Mouse (Mus musculus): ENCODE measurements around the gene Acot8.

Acot8 gene

DNA sequence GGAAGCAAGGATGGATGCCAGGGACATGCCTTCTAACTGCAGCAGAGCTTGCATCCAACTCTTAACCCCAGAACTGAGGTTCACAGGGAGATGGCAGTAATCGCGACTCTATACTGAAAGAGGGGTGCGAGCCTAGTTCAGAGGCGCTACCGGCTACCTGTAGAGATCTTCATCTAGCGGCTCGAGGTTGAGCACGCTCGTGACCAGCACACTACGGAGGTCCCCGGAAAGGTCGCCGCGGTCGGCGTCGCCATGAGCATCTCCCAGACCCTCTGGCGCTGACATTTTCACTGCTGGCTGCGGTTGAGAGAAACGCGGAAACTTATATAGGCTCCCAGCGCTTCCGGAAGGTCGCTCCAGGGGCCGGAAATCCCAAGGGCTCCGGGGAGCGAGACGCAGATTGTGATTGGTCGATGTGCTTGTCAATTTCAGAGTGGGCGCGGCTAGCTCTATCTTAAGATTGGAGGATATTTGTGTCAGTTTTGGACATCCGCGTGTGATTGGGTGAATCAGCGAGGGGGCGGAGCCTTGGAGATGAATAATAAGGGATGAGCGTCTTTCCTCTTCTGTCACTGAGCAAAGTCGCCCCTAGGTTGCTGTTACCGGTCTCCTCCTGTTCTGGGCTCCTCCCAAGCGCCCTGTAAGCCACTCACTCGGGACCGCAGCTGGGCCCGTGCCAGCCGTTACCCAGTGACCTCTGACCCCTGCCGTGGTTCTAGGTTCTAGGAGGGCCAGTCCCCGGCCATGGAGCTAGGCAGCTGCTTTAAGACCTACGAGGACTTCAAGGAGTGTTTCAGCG lies at the start of gene Acot8, which contains the start of gene Zswim3:
Gene Acot8 (minus strand): TSS at position 350 of the 799 bp plus-strand sequence.
Gene Zswim3 (plus strand): TSS at position 566 of the 799 bp plus-strand sequence.
- in situ Hi-C loops (cut with MboI; ENCODE audit: low sequenced_read_pairs): no loop called here

DNA sequence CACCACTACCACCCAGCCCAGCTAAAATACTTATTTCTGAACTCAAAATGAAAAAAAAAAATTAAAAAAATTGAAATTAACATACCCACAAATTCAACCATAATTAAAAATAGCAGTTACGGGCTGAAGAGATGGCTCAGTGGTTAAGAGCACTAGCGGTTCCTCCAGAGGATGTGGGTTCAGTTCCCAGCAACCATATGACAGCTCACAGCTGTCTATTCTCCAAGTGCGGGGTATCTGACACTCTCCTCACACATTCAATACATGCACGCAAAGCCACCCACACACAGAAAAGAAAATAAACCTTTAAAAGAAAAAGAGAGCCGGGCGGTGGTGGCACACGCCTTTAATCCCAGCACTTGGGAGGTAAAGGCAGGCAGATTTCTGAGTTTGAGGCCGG lies 45.4 kb upstream of the Acot8 start:
- in situ Hi-C loops (cut with MboI; ENCODE audit: low sequenced_read_pairs): no loop called here

DNA sequence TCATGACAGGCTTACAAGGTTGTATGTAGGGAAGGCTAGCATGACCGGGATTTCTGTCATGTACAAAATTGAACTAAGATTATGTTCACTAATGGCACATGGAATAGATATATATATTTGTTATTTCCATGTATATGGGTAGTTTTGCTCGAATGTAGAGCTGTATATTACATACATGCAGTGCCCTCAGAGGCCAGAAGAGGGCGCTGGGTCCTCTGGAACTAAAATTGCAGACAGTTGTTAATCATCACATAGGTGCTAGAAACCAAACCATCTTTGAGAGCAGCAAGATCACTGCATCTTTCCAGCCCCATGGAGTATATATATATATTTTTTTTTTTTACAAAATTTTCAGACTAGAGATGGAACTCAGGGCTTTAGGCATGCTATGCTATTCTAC lies 41.1 kb upstream of the Acot8 start:
- in situ Hi-C loops (cut with MboI; ENCODE audit: low sequenced_read_pairs): no loop called here

DNA sequence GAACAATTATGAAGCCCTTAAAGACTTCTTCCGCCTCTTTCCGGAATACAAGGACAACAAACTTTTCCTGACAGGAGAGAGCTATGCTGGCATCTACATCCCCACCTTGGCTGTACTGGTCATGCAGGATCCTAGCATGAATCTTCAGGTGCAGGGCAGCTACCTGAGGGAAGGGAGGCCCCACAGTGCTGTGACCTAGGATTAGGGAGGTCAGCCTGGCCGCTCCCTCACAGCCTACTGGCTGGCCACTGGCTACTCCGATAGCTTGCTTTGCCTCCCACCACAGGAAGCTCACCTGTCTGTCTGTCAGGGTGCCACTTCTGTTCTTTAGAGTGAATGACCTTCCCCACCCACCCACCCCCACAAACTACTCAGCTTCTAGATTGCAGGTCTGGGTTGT lies 30.5 kb upstream of the Acot8 start:
- in situ Hi-C loops (cut with MboI; ENCODE audit: low sequenced_read_pairs): no loop called here

DNA sequence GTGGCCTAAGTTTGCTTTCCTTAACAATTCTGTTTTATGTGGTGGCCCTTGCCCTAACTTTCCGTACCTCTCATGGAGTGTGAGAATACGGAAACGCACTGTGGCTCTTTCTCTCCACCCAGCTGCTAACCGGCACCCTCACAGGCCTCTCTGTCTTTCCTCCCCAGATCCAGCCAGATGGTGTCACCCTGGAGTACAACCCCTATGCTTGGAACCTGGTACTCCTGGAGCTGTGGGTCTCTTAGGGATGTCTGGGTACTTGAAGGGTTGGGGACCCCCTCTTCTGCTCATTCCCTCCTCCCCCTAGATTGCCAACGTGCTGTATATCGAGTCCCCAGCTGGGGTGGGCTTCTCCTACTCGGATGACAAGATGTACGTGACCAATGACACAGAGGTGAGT lies 29.8 kb upstream of the Acot8 start:
- in situ Hi-C loops (cut with MboI; ENCODE audit: low sequenced_read_pairs): no loop called here

DNA sequence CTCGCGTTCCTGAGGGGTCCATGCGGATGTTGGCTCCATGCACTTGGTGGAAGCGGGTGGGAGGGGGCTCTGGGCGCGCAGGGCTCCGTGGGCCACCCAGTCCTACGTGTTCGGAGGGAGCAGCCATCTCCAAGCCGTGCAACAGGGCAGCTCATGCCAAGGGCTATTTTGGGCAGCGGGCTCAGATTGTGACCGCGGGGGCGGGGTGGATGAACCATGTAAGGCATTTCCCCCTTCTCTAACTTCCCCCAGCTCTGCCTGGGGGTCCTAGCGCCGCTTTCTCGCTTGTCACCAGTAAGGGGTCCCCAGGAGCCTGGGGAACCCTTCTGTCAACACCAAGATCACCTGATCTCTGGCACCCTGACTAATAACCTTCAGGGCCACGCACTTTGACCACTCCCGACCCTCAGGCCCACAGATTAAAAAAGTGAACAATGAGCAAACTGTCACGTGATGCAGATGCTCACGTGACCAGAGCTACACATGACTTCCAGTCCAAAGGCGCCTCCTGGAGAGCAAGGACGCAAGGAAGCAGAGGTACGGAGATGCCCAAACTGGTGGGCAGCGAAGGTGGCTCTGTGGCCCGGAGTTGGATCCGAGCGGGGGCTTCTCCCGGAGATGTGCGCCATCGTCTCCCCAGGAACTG lies 28.8 kb upstream of the Acot8 start, which contains the start of gene Neurl2:
Gene Neurl2 (minus strand): TSS at position 143 of the 646 bp plus-strand sequence.
- in situ Hi-C loops (cut with MboI; ENCODE audit: low sequenced_read_pairs): no loop called here

DNA sequence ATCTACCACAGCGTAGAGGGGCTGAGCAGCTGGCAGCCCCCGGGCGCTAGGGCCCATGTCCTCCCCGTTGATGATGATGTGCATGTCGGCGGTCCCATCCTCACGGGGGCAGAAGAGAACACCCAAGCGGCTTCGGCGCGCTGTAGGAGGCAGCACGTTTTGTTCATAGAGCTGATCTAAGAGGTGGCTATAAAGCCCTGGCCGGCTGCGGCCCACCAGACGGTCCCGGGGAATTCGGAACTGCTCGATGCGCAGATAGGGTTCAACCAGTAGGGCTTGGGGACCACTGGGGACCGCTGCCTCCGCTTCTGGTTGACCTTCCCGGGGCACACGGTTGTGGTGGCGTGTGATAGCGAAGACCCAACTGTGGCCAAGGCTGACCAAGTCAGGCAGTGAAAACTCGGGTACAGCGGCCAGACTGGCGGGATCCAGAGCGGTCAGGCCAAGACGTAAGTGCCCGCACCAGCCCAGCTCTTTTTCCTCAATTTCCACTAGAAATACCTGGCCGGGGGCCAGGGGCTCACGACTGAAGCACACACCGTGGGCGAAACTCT lies 28.1 kb upstream of the Acot8 start, which contains the start of gene Ctsa:
Gene Ctsa (plus strand): TSS at position 126 of the 554 bp plus-strand sequence.
- in situ Hi-C loops (cut with MboI; ENCODE audit: low sequenced_read_pairs): no loop called here

DNA sequence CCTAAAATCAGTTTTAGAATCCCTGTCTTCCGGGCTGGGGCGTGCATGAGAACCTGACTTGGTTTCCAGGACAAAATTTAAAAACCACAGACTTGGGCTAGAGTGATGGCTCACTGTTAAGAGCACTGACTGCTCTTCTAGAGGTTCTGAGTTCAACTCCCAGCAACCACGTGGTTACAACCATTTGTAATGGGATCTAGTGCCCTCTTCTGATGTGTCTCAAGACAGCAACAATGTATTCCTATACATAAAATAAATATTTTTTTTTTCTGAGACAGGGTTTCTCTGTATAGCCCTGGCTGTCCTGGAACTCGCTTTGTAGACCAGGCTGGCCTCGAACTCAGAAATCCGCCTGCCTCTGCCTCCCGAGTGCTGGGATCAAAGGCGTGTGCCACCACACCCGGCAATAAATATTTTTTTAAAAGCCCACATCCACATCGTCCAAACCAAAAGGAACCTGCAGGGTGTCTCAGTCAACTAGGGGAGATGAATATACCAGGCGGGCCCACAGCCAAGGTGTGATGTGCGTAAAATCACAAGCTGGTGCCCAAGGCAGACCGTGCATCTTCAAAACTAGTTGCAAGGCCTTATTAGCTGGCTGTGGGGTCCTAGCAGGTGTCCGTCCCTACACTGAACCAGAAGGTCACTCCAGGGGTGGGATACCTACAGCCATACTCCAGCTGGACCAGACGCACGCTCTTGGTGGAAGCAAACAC lies 27.5 kb upstream of the Acot8 start:
- in situ Hi-C loops (cut with MboI; ENCODE audit: low sequenced_read_pairs): no loop called here

DNA sequence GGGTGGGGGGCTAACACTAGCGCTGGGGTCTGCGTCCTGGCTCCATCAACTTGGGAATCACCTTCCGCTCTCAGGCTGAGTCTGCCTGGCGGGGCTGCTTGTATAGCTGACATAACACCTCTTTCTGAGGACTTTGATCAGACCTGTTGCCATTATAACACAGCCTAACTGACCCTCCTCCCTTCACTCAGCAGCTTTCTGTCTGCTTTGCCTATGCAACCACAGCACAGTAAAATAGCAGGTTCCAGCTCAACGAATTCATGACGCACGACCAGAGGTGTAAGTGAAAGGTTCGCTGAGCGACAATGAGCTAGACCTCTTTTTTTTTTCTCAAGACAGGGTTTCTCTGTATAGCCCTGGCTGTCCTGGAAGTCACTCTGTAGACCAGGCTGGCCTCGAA lies 26.3 kb upstream of the Acot8 start:
- in situ Hi-C loops (cut with MboI; ENCODE audit: low sequenced_read_pairs): no loop called here

DNA sequence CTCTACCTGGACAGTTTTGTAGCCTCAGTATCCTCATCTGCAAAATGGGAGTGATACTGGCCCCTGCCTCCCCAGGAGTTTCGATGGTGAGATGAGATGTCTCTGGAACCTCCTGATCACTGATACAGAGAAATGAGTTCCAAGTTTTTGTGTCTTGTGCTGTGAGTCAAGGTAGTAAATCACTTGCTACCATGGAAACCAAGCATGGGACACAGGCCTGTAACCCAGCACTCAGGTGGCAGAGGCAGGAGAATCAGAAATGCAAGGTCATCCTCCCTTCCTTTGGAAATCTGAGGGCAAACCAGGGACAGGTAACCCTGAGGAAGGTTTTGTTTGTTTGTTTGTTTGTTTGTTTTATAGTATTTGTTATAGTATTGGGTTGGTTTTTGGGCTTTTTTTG lies 24.4 kb upstream of the Acot8 start:
- in situ Hi-C loops (cut with MboI; ENCODE audit: low sequenced_read_pairs): no loop called here

DNA sequence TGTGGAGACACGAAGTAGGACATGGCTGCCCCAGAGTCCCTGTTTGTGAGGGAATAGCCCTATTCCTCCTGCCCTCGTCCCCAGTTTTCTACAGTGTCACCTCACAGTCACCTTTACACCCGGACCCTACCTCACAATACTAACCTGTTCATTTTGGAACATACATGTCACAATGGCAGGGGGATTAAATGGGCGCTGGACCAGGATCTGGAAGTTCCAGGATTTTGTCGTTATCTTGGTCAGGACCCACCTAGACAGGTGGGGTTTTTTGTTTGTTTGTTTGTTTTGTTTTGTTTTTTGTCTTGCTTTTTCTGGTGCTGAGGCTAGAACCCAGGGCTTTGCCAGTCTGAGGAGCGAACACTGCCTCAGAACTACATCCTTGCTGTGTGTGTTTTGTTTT lies 23.8 kb upstream of the Acot8 start, which contains the start of gene Spata25:
Gene Spata25 (minus strand): TSS at position 101 of the 400 bp plus-strand sequence.
- in situ Hi-C loops (cut with MboI; ENCODE audit: low sequenced_read_pairs): no loop called here

DNA sequence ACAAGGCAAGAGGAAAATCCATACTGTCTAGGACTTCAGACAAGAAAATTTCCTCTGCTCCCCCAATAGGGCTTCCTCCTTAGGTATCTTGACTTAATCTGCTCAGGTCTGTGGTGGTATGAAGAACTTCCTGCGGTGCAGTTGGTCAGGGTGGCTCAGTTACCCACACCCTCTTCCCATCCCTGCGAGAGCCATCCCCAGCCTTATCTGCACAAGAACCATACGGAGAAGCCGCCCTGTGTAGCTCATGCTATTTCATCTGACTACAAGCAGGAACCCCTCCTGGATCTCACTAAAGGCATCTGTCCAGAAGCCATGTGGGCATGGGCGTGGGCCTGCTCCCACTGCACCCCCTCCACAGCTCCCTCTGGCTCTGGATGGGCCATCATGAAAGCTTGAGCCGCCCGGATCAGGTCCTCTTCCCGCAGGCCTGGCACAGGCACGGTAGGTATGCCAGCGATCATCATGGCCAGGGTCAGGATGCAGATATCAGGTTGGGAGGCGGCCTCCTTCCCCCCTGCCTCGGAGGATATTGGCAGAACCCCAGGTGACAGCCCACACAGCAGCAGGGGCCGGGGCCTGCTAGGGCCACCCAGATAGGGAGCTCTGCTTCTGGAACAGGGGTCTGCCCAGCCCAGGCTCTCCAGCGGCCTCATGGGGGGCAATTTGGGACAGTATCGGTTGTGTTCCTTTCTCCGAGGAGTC lies 22.6 kb upstream of the Acot8 start:
- in situ Hi-C loops (cut with MboI; ENCODE audit: low sequenced_read_pairs): no loop called here

DNA sequence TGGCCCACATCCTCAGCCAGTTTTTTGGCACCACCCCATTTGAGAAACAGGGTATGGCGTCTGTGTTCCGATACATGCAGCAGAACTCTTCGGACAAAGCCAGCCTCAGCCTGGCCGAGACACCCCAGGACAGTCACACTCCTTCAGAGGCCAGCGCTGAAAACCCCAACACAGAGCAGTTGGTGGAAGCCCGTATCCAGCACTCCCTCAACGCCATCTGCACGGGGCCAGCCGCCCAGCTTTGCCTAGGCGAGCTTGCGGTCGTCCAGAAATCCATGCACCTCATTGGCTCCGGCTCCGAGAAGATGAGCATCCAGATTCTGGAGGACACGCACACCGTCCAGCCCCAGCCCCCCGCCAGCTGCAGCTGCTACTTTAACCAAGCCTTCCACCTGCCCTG lies 20.8 kb upstream of the Acot8 start:
- in situ Hi-C loops (cut with MboI; ENCODE audit: low sequenced_read_pairs): no loop called here

DNA sequence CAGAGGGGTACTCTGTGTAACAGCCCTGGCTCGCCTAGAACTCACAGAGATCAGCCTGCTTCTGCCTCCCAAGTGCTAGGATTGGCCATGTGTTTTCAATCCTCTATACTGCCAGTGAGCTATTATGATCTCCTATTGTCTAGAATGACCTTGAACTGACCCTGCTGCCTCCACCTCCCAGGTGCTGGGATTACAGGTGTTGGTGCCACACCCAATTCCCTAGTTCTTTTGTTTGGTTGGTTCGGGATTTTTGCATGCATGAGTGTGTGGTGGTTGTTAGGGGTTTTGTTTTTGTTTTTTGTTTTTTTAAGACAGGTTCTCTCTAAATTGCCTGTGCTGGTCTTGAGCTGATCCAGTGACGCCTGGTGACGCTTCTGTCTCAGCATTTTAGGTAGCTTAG lies 19.3 kb upstream of the Acot8 start:
- in situ Hi-C loops (cut with MboI; ENCODE audit: low sequenced_read_pairs): no loop called here

DNA sequence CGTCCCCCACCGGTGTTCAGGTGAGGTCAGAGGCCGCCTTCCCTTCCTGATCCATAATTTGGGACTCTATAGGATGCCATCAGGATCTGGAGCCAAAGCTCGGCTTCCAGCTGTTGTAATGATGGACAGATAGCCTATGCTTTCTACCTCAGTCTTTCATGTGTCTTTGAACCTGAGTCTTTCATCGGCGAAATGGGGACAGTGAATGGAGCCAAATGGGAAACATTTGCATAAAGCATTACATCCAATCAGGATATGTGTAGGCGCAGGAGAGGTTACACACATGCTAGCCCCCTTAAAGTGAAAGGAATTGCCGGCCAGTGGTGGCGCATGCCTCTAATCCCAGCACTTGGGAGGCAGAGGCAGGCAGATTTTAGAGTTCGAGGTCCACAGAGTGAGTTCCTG lies 18.5 kb upstream of the Acot8 start:
- in situ Hi-C loops (cut with MboI; ENCODE audit: low sequenced_read_pairs): no loop called here

DNA sequence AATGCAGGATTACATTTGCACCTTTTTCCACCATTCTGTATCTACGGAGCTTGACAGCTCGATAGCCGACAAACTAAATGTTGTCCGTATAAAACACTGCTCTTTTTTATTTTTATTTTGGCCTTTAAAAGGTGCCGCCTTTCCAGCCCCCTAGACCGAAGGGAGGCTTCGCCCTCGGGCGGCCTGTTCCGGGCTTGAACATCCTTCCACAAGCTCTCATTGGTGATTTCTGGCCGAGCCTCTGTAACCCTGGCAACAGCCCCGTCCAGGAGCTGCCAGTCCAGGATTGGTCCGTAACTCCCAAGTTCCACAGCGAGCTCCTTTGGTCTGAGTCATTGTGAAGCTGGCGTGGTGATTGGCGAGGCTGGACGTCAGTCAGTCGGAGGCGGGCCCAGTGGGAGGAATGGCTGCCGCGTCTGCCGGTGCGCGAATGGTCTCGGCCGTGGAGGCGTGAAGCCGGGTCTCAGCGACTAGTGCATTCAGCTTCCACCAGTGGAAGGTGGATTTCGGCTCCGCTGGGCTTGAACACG lies 18.0 kb upstream of the Acot8 start, which contains the start of gene Zswim1:
Gene Zswim1 (plus strand): TSS at position 51 of the 530 bp plus-strand sequence.
- in situ Hi-C loops (cut with MboI; ENCODE audit: low sequenced_read_pairs): no loop called here

DNA sequence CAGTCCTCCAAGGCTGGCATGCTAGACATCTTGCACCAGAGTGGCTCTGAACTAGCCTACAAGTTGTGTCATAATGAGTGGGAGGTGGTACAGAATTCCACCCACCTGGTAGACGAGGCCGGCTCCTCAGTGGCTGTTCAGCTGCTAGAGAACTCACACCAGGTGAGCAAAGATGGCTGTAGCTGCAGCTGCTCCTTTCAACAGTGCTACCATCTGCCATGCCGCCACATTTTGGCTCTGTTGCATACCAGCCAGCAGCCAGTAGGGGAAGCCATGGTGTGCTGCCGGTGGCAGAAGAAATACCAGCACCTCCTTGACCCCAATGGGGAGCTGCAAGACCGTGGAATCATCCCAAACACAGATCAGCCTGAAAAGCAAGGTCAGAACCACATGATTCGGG lies 16.4 kb upstream of the Acot8 start:
- in situ Hi-C loops (cut with MboI; ENCODE audit: low sequenced_read_pairs): no loop called here

DNA sequence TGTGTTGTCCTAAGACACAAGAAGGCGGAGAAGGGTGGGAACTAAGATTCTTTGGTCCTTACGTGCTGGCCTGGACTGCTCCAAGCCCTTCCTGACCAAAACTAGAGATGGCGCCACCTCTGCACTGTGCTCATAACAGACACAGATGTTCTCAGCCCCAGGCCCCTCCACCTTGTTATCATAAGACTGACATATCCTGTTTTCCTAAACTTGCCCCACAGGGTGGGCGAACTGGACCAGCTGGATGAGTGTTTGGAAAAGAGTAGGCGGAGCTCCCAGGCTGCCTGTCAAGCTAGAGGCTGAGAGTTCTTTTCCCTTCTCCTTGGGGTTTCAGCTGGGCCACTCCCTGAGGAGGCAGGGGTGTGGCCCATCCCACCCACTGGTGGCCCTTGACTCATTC lies 13.0 kb upstream of the Acot8 start:
- in situ Hi-C loops (cut with MboI; ENCODE audit: low sequenced_read_pairs): no loop called here

DNA sequence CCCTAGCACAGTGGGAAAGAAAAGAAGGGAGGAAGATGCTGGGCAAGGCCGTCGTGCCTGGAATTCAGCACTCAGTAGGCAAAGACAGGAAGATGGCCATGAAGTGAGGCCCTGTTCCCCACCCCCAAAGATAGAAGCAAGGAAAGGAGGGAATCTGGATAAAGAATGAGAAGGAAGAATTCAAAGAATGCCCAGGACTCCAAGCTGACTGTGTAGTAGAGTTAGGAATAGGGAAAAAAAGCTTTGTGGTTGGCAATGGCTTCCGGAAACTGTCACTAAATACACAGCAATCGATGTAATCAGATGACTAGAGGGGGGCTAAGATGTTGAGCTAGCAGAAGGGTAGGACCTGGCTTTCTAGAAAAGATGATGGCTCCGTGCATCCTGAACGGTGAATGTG lies 12.5 kb upstream of the Acot8 start:
- in situ Hi-C loops (cut with MboI; ENCODE audit: low sequenced_read_pairs): no loop called here

DNA sequence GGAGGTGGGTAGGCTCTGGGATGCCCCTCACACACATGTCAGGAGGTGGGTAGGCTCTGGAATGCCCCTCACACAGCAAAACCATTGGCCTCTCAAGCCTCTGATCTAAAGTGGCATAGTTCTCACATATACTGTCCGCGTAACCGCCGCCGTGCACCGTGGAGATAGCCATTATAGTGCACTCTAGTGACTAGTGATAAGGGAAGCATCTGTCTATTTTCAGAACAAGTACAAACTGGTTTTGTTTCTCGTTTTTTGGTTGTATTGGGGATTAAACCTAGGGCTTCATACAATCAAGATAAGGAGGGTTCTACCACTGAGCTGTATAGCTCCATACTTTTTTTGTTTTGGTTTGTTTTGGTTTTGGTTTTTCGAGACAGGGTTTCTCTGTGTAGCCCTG lies 11.1 kb upstream of the Acot8 start:
- in situ Hi-C loops (cut with MboI; ENCODE audit: low sequenced_read_pairs): no loop called here
